Mouse (Mus musculus) left cerebral cortex, postnatal 4 days (tissue): ENCODE measurements around the gene Gja4. TPM values are rescaled to one million over a fixed set of nuclear protein-coding genes. Genes with fewer than 3 reads are reported as not detected.

Experiments used
- DNase-seq: peaks from one replicate; pipeline ENCODE4 v3.0.0-alpha.2; 2022
- intact Hi-C: fragments of 180-260 bp; cut with DNase I; formaldehyde crosslinking; loops from one replicate; pipeline ENCODE4 v1.15.1; 2025
- total RNA-seq, 2 experiments: library from RNA; stranded (reverse); gene quantifications; 2 replicates each; pipeline ENCODE4 v1.2.3; 2021

Gene Gja4
- total RNA-seq, result 10 to 100 TPM; 11.3 to 12.9 TPM

- intact Hi-C loops, result loop anchor here (5.0 to 10.0 kb wide), 2 partner anchors 62 to 259 kb away; no protein-coding TSS in a partner anchor
- DNase-seq, result peak; percentile 73
These were observed at the start of gene Gja4 for GRCm38 (mm10) chr4:127313861-127314260. Gene Gja4, minus strand, starts transcription at chr4:127314039.

GRCm38 (mm10) chr4:127363331-127363730 lies 49.5 kb upstream of the Gja4 start:
- intact Hi-C loops, result no loop called here
- no peak for DNase-seq

- intact Hi-C loops, result no loop called here
- DNase-seq, result no peak
These were observed 48.7 kb upstream of the Gja4 start for GRCm38 (mm10) chr4:127362520-127362919.

GRCm38 (mm10) chr4:127358018-127358417 lies 44.2 kb upstream of the Gja4 start, which contains the start of gene Gjb5:
Gene Gjb5, minus strand, starts transcription at chr4:127358181.
- intact Hi-C loops, result no loop called here
- DNase-seq, result no peak

- DNase-seq, result no peak
- intact Hi-C loops, result no loop called here
These were observed 41.0 kb upstream of the Gja4 start for GRCm38 (mm10) chr4:127354506-127355485.

GRCm38 (mm10) chr4:127353951-127354438 lies 40.2 kb upstream of the Gja4 start, which contains the start of gene Gjb4:
Gene Gjb4, minus strand, starts transcription at chr4:127354081.
- no peak for DNase-seq
- intact Hi-C loops, result no loop called here

GRCm38 (mm10) chr4:127352594-127352993 lies 38.8 kb upstream of the Gja4 start:
- intact Hi-C loops, result no loop called here
- DNase-seq, result no peak

GRCm38 (mm10) chr4:127349560-127350300 lies 35.9 kb upstream of the Gja4 start:
- DNase-seq, result no peak
- intact Hi-C loops, result no loop called here

- intact Hi-C loops, result no loop called here
- no peak for DNase-seq
These were observed 31.2 kb upstream of the Gja4 start for GRCm38 (mm10) chr4:127345000-127345399.

GRCm38 (mm10) chr4:127341372-127341771 lies 27.5 kb upstream of the Gja4 start:
- intact Hi-C loops, result no loop called here
- DNase-seq, result no peak

GRCm38 (mm10) chr4:127337668-127338067 lies 23.8 kb upstream of the Gja4 start:
- DNase-seq, result no peak
- intact Hi-C loops, result no loop called here

GRCm38 (mm10) chr4:127334870-127335504 lies 21.1 kb upstream of the Gja4 start:
- DNase-seq, result no peak
- intact Hi-C loops, result no loop called here

GRCm38 (mm10) chr4:127331171-127331570 lies 17.3 kb upstream of the Gja4 start:
- no peak for DNase-seq
- intact Hi-C loops, result no loop called here

- intact Hi-C loops, result no loop called here
These were observed 16.6 kb upstream of the Gja4 start, which contains the start of gene Gjb3 for GRCm38 (mm10) chr4:127330181-127331100. Gene Gjb3, minus strand, starts transcription at chr4:127330844.

GRCm38 (mm10) chr4:127329751-127330150 lies 15.9 kb upstream of the Gja4 start:
- intact Hi-C loops, result loop anchor here (10.0 kb wide), 2 partner anchors 485 to 775 kb away; partner anchors contain the start of gene Clspn
- no peak for DNase-seq

More at GRCm38 (mm10) chr4:127330181-127331100, 16.6 kb upstream of the Gja4 start, which contains the start of gene Gjb3:
- peak; percentile 38 for DNase-seq

GRCm38 (mm10) chr4:127329046-127329445 lies 15.2 kb upstream of the Gja4 start:
- DNase-seq, result no peak
- intact Hi-C loops, result loop anchor here (10.0 kb wide), 2 partner anchors 484 to 774 kb away; partner anchors contain the start of gene Clspn

GRCm38 (mm10) chr4:127328378-127328777 lies 14.5 kb upstream of the Gja4 start:
- DNase-seq, result no peak
- intact Hi-C loops, result loop anchor here (10.0 kb wide), 2 partner anchors 484 to 774 kb away; partner anchors contain the start of gene Clspn

- intact Hi-C loops, result loop anchor here (10.0 kb wide), 2 partner anchors 483 to 773 kb away; partner anchors contain the start of gene Clspn
- no peak for DNase-seq
These were observed 13.9 kb upstream of the Gja4 start for GRCm38 (mm10) chr4:127327749-127328148.

GRCm38 (mm10) chr4:127327258-127327657 lies 13.4 kb upstream of the Gja4 start:
- DNase-seq, result no peak
- intact Hi-C loops, result loop anchor here (10.0 kb wide), 2 partner anchors 482 to 772 kb away; partner anchors contain the start of gene Clspn
